Mouse (Mus musculus) monocyte, adult 5-6 weeks (primary cell): ENCODE data around the gene Fgfr2. TPM values are rescaled to one million over a fixed set of nuclear protein-coding genes. Genes with fewer than 3 reads are reported as not detected.

Experiments used
- ATAC-seq: fragments of 153-309, 156-312 bp; replicated peaks from 2 replicates; pipeline ENCODE4 v1.8.0; 2017; ENCODE audit warnings: mild to moderate bottlenecking; ENCODE audit not compliant: low TSS enrichment, insufficient number of reproducible peaks, severe bottlenecking, poor library complexity, low FRiP score
- total RNA-seq: library from RNA; stranded (forward); fragments of 200-1000, 200-491, 200-594 nt; gene quantifications from 3 replicates; pipeline ENCODE4 v1.2.3, GENCODE M21; 2017

Fgfr2 gene
- total RNA-seq, 1 experiment from 2014 or later, result not detected

DNA sequence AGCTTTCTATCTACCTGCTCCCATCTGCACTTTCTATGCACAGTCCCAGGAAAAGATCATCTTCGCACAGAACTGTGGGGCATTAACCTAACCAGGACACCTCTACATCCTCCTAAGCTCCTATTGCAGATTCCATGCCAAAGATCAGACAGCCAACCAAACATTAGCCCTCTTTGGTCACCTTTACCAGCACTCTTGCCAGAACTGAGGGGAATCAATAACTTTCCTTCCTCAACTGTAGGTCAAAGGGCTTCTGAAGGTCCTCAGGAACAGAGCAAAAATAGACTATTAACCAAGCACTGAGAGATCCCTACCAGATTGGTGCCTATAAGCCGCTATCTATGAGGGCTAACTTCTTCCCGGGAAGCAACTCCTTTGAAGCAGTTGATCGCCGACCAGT, 2911.7 kb downstream of the Fgfr2 start:
- ATAC-seq, result no peak

DNA sequence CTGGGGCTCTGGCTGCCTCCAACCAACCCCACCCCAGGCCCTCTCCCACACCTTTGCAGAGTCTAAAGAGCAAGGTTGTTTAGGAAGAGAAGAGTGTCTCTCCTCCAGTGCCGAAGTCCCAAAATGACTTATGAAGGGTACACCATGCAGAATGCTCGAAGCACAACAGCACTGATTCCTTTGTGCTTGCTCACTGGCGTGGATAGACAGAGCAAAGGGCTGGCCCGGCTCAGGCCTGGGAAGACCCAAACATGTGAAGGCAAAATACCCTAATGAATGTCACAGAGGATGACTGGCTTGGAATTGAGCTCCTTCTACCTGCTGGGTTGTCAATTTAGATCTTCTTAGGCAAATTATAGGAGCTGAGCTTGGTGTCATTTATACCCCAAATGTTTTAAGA, 2914.5 kb downstream of the Fgfr2 start:
- no peak for ATAC-seq

DNA sequence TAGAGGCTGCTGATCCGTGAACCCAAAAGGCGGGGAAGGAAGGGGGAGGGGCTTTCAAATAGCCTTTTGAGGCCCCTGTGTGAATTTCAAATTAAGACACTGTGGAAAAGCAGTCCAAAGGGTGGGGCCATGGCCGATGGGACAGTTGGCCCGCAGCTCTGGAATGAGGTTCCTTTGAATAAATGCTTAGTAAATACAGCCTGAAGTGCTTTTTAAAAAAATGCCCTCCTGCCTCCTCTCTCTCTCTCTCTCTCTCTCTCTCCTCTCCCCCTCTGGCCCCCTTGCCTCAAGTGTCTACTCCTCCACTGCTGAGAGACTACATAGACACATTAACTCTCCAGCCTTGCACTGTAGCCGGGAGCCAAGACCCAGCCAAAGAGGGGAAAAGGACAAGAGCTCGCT, 2917.0 kb downstream of the Fgfr2 start:
- ATAC-seq, result no peak

DNA sequence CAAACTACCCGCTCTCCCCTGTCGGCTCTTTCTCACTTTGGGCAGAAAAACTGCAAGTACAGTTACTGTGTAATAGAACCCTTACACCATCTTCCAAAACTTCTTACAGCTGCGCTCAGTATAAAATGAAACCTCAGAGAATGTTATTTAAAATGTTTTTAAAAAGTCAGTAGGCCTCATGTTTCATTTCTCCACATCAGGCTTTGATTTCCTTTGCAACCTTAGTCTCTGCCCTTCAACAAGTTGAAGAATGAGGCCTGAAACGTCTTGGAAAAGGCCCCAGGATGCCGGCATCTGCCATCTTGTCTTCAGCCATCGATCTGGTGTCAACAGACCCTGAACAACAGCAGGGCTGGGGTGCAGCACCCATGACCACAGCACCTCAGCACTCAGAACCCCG, 2918.0 kb downstream of the Fgfr2 start:
- ATAC-seq, result no peak

DNA sequence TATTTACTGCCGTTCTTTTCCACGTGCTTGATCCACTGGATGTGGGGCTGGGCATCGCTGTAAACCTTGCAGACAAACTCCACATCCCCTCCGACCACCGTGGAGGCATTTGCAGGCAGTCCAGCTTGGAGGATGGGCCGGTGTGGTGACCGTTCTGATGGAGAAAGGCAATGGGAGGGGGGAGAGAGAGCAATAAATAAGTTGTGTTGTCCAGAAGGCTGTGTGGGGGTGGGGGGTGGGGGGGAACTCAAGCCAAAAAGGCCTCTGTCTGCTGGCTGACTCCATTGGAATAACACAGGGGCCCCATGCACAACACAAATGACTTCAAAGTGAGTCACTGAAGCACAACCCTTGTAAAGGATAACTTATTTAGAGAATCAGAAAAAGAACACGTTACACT, 2922.1 kb downstream of the Fgfr2 start:
- no peak for ATAC-seq

DNA sequence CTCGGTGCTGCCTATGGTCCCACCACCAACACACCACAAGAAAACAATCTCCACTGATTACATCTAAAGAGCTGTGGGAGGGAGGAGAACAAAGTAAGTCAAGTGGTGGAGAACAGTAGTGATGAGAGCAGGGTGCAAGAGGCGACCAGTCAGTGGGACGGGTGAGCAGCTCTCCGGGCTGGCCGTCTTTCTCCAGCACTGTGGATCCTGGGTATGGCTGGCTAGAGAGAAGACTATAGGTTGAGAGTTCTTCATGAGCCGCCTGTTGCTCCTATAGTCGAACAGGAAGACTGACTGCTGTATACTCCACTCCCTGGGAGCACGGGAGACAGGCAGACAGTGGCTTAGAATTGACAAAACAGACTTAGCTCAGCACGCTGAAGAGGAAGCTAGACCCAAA, 2923.2 kb downstream of the Fgfr2 start:
- ATAC-seq, result no peak

DNA sequence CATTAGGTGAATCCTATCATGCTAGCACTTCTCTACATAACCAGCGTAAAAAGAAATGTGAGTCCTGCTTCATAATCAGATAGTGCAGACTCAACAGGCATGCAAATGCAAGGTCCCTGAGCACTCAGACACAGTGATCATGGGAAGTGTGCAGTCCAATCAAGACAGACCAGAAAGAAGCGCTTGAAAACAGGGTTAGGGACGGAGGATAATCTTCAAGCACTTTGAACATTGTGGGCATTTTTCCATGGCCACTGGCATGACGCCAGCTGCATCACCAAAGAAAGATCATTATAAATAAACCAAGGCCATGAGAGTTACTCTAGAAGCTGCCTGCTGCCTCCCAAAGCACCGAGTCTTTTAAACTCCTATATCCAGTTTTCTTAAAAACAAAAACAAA, 2923.8 kb downstream of the Fgfr2 start:
- ATAC-seq, result no peak

DNA sequence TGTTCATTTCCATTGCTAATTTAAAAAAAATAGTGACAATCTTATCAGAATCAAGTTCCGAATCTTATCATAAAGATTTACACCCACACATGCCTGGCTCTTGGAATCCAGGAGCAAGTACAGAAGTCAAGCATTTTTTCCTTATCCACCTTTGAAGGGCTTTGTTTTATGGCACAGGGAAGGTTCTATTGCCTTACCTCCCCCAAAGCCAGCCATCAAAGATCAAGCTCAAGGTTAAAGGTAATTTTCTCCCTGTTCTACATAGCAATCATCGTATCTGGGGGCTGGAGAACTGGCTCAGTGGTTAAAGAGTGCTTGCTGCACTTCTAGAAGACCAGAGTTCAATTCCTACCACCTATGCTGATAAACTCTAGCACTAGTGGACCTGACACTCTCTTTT, 2928.1 kb downstream of the Fgfr2 start:
- no peak for ATAC-seq

DNA sequence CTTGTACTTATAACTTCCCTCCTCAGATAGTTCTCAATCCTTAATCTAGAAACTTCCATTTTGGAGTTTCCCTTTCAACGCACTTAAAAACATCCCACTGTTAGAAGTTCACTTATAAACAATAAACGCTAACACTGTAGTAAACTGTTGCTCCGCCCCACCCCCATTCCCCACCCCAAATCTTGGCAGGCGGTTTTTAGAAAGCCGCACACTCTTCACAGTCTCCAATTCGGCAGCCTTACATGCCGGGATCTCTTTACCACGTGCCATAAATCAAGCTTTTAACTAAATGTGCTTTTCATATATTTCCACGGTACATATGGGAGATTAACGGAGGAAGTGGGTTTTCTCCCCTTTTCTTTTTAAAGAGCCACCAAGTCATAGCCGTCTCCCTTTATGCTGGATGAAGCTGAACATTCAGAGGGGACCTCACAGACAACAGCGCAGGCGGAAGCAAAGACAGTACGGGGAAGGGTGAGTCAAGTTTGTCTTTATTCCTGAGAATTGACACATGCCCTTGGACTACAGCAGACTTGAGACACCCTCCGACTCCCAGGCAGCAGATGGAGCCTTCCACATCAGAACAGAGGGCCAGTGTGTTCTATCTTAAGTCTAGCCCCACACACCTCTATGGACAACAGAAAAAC, 2932.7 kb downstream of the Fgfr2 start:
- no peak for ATAC-seq

DNA sequence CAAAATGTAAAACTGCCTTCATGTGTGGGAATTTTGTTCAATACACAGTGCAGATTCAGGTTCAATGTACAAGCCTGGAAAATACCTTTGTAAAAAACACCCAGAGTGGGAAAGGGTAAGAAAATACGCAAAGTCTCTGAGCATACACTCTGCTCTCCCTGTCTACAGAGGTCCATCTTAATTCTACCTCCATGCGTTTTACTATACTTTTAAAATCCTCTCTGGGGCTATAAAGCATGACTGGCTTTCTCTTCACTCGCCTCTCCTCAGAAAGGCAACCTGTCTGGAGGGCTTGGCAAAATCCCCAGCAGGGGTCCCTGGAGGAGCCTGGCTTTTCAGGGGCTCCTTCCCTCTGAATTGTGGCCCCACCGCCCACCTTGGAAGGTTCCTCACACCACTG, 2933.2 kb downstream of the Fgfr2 start:
- no peak for ATAC-seq

DNA sequence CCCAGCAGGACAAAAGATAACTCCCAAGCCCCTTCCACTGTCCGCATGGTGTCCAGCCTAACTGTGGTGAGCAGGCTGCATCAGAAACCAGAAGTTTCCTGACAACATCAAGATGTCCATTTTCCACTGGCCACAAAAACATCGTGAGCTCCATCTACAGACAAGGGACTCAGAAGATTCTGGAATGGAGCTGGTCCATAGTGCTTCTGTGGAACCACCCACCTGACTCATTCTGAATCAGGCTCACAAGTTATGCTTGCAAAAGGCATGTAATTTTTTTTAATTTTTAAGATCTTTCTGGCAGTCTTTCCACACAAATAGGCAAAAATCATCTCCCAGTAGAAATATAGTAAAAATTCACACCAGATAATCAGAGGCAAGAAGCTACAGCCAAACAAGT, 2935.0 kb downstream of the Fgfr2 start:
- ATAC-seq, result no peak

DNA sequence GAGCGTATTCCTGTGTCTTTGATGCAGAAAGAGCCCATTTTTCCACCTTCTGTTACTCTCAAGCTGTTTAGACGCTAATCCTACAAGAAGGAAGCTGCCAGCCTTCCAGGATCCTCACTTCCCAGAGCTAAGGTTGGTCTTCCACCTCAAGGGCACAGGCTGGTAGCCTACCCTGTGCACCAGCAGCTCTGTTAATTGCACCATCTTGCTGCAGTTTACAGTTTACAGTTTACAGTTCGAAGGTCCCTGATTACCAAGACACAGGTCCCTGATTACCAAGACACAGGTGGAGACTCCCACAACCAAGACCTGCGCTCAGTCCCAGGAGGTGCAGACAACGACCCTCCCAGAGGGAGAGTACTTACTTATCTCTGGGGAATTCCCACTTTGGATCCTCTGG, 2938.3 kb downstream of the Fgfr2 start:
- no peak for ATAC-seq

DNA sequence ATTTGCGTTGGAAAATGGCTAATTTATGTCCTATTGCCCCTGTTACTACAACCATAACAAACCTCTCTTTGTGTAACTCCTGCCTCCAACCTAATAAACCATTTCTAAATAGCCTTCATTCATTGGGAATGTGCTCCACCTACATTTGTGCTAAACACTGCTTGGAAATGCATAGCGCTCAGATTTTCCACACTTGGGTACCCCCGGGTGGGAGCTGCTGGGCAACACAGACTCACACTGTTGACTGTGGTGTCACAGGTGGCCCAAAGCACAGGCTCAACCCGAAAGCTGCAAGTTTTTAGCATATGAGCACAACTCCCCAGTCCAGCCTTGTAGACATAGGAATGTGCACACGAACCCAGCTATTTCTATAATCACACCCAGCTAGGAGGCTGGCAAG, 2939.2 kb downstream of the Fgfr2 start:
- no peak for ATAC-seq

DNA sequence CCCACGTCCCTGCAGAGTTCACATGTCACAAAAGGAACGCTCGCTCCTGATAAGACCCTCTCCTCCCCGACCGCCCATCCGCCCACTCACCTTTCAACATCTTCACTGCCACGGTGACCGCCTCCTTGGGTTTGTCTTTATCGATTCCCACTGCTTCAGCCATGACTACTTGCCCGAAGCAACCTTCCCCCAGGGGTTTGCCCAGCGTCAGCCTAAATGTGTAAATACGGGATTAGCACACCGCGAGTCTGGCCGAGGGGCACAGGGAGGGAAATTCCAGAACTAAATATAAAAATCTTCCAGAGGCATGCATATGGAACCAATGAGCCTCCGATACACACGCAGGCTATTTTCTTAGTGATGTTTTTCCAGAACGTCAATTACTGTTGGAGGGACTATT, 2940.6 kb downstream of the Fgfr2 start:
- no peak for ATAC-seq

DNA sequence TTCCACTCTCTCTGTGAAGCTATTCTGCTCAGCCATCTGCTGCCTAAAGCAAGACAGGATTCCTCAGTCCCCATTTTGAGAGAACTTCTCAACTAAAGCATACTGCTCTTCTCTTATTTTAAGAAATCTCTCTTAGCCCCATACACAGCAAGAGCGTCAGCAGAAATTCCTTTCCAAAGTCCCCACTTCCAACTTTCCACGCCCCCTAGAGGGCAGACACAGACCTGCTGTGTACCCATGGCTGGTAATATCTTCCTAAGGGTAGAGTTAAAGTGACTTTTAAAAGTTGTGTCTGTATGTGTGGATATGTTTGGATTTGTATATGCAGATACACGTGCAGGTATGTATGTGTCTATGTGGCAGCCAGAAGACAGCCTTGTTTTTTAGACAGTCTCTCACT, 2944.2 kb downstream of the Fgfr2 start:
- ATAC-seq, result no peak

DNA sequence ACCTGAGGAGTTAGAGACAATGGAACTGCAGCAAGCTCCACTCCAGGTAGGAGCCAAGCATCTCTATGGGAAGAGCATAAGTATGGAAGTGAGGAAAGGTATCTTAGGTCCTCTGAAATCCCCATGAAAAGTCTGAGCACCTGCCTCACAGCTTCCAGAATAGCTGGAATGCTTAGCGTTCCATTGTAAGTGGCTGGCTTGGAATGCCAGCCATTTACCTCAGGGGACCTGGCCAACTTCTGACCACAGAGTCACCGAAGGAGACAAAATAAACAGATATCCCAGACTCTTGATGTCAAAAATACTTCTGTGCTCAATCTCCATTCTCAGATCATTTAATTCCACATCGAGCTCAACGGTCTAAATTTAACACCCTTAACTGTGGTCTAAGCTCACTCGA, 2946.1 kb downstream of the Fgfr2 start:
- no peak for ATAC-seq

DNA sequence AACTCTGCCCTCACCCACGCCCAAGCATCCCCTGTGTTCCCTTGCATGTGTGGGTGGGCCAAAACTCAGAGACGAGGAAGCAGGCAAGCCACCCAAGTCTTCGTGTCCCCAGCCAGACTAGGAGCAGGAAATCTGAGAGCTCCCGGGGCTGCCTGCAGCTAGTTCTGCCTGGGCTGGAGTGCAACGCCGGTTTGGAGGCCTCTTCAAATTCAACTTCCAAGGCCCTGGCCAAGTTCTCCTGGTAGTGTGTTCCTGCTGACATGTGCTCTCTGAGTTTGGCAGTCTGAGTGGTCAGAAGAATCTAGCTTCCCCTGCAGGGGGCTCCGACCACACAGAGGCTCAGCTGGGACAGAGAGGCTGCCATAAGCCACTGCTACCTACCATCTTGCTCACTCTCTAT, 2948.6 kb downstream of the Fgfr2 start:
- ATAC-seq, result no peak

DNA sequence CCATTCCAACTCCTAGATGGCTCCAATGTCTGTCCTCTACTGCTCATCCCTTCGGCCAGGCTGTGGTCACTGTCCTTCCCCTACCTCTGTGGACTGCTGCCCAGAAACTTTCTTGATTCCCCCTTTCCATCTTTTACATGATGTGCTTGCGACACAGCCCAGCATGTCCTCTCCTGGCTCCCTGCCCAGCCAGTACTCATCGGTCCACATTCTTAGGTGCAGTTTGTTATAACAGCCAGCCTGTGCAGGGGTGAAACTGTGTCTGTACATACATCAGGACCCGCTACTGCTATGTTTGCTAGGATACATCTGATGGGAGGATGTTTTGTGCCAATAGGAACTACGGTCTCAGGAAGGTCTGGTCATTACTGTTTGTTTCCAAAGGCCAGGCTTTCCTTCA, 2949.2 kb downstream of the Fgfr2 start:
- no peak for ATAC-seq

DNA sequence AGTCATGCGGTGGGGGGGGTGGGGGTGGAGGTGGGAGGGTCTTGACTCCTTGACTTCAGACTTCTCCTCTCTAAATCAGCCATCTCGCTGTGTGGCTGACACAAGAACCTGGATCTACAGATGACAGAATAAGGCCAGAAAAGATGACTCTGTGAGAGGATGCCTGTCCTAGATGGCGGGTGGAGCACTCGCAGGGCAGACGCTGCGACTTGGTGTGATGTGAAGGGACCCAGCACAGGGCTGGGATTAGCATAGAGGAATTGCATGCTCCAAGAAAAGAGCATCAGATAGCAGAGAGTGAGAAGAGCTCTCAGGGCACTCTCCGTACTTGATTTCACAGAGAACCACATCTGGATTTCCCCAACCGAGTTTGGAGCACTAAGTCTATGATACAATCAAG, 2953.0 kb downstream of the Fgfr2 start:
- ATAC-seq, result no peak

DNA sequence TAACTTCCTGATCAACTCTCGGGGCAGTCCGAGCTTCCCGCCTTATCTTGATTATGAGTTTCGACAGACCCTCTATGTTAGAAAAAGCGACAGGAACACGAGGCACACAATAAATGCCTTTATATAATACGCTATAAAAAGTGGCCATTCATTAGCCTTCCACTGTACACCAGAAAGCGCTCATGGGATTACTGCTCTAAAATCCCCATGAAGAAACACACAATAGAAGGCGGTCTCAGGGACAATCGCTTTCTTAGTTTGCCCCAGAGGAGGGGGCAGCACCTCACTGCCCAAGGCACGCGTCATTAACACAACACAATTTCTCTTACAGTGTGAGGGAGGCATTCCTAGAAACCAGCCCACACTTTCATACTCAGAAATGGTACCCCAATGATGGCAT, 2954.9 kb downstream of the Fgfr2 start:
- no peak for ATAC-seq

DNA sequence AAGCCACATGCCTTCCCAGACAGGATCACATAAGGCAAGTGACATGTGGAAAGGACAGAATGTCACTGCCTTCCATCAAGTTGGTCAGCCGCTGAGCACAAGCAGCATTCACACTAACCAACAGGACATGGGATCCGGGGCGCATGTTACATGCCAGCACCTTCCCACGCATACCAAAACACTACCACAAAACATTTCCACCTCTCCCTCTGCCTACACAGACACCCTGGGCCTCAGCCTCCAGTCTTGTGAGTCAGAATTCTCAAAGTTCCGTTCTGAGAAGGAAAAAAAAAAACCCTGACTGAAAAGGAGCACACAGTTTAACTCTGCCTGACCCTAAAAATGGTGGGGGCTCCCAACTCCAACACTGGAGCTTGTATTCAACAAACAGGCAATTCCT, 2955.9 kb downstream of the Fgfr2 start:
- ATAC-seq, result no peak
